Mouse (Mus musculus) MEL (cell line): ENCODE data around the gene A630089N07Rik. TPM values are rescaled to one million over a fixed set of nuclear protein-coding genes. Genes with fewer than 3 reads are reported as not detected.

Experiments
- DNase-seq: peaks from one replicate; pipeline ENCODE4 v3.0.0; 2011; ENCODE audit warnings: low read depth, low spot score
- H3K27ac ChIP-seq: 2 replicates; pipeline ENCODE4 v1.5.1; 2012; ENCODE audit warnings: low read depth, mild to moderate bottlenecking, control low read depth, low read length, moderate library complexity; ENCODE audit not compliant: control insufficient read depth
- H3K27me3 ChIP-seq, 2 experiments: fragments of 150-350 bp in 1 of 2; sonication (generic) in 1 of 2; 2 replicates each; pipeline ENCODE4 v1.6.1; 2012; ENCODE audit warnings: low read length in 2 of 2, mild to moderate bottlenecking in 2 of 2, improper control_type of control experiment in 1 of 2, moderate library complexity in 1 of 2; ENCODE audit not compliant: insufficient read depth in 2 of 2, control insufficient read depth in 1 of 2
- H3K36me3 ChIP-seq, 2 experiments: 2 replicates each; pipeline ENCODE4 v1.6.1; 2012 to 2014; ENCODE audit warnings: low read length in 2 of 2, improper control_type of control experiment in 1 of 2, inconsistent platforms in 1 of 2, mild to moderate bottlenecking in 1 of 2; ENCODE audit not compliant: insufficient read depth in 2 of 2, control insufficient read depth in 1 of 2
- H3K4me1 ChIP-seq, 2 experiments: fragments of 150-350 bp in 1 of 2; sonication (generic) in 1 of 2; 2 replicates each; pipeline ENCODE4 v1.6.1; 2012; ENCODE audit warnings: low read length in 2 of 2, improper control_type of control experiment in 1 of 2, mild to moderate bottlenecking in 1 of 2; ENCODE audit not compliant: insufficient read depth in 2 of 2, control insufficient read depth in 1 of 2
- H3K4me3 ChIP-seq, 2 experiments: fragments of 150-350 bp in 1 of 2; sonication (generic) in 1 of 2; 2 replicates each; pipeline ENCODE4 v1.5.1; 2012; ENCODE audit warnings: low read depth in 2 of 2, low read length in 2 of 2, mild to moderate bottlenecking in 2 of 2, moderate library complexity in 2 of 2, control low read depth in 1 of 2, improper control_type of control experiment in 1 of 2; ENCODE audit not compliant: control insufficient read depth in 1 of 2, insufficient read depth in 1 of 2
- H3K79me2 ChIP-seq: 2 replicates; pipeline ENCODE4 v1.6.1; 2012; ENCODE audit warnings: mild to moderate bottlenecking, low read length, moderate library complexity; ENCODE audit not compliant: control insufficient read depth, poor library complexity, insufficient read depth
- H3K9ac ChIP-seq: 2 replicates; pipeline ENCODE4 v1.6.1; 2012; ENCODE audit warnings: low read depth, mild to moderate bottlenecking, control low read depth, low read length, moderate library complexity; ENCODE audit not compliant: control insufficient read depth, poor library complexity, severe bottlenecking
- H3K9me3 ChIP-seq: fragments of 150-350 bp; sonication (generic); replicated peaks from 2 replicates; pipeline ENCODE4 v1.6.1; 2012; ENCODE audit warnings: mild to moderate bottlenecking, low read length, improper control_type of control experiment, moderate library complexity; ENCODE audit not compliant: insufficient read depth
- BHLHE40 ChIP-seq: IDR thresholded peaks from 2 replicates; pipeline ENCODE4 v1.6.1; 2012; ENCODE audit warnings: low read depth, mild to moderate bottlenecking, inconsistent platforms, low read length, improper control_type of control experiment, borderline replicate concordance
- CHD1 ChIP-seq: IDR thresholded peaks from 2 replicates; pipeline ENCODE4 v1.6.1; 2012; ENCODE audit warnings: low read depth, mild to moderate bottlenecking, inconsistent platforms, low read length, improper control_type of control experiment
- CHD2 ChIP-seq: IDR thresholded peaks from 2 replicates; pipeline ENCODE4 v1.6.1; 2011; ENCODE audit warnings: low read length, improper control_type of control experiment
- CTCF ChIP-seq, 3 experiments: IDR thresholded peaks in 2 of 3; conservative IDR thresholded peaks in 1 of 3; 2 replicates each; pipeline ENCODE4 v1.5.1; 2011 to 2012; ENCODE audit warnings: low read length in 3 of 3, low read depth in 2 of 3, mild to moderate bottlenecking in 2 of 3, improper control_type of control experiment in 1 of 3, inconsistent platforms in 1 of 3, mixed read lengths in 1 of 3, moderate library complexity in 1 of 3; ENCODE audit not compliant: control insufficient read depth in 1 of 3, insufficient read depth in 1 of 3, poor library complexity in 1 of 3, severe bottlenecking in 1 of 3
- E2F4 ChIP-seq: IDR thresholded peaks from 2 replicates; pipeline ENCODE4 v1.6.1; 2011; ENCODE audit warnings: low read depth, low read length, improper control_type of control experiment, borderline replicate concordance
- ETS1 ChIP-seq: IDR thresholded peaks from 2 replicates; pipeline ENCODE4 v1.6.1; 2012; ENCODE audit warnings: low read depth, mild to moderate bottlenecking, inconsistent platforms, low read length, improper control_type of control experiment, moderate library complexity
- GABPA ChIP-seq: IDR thresholded peaks from 2 replicates; pipeline ENCODE4 v1.6.1; 2012; ENCODE audit warnings: low read depth, mild to moderate bottlenecking, inconsistent platforms, low read length, improper control_type of control experiment, moderate library complexity
- JUND ChIP-seq: IDR thresholded peaks from 2 replicates; pipeline ENCODE4 v1.6.1; 2011; ENCODE audit warnings: low read depth, mild to moderate bottlenecking, improper control_type of control experiment, low read length
- MAFK ChIP-seq: IDR thresholded peaks from 2 replicates; pipeline ENCODE4 v1.6.1; 2011; ENCODE audit warnings: low read depth, mild to moderate bottlenecking, low read length, improper control_type of control experiment, borderline replicate concordance
- MAX ChIP-seq: IDR thresholded peaks from 2 replicates; pipeline ENCODE4 v1.6.1; 2011; ENCODE audit warnings: low read length, improper control_type of control experiment
- MAZ ChIP-seq: IDR thresholded peaks from 2 replicates; pipeline ENCODE4 v1.6.1; 2012; ENCODE audit warnings: low read depth, mild to moderate bottlenecking, inconsistent platforms, low read length, improper control_type of control experiment
- MEF2A ChIP-seq: IDR thresholded peaks from 2 replicates; pipeline ENCODE4 v1.6.1; 2014; ENCODE audit warnings: low read depth, mild to moderate bottlenecking, inconsistent platforms, low read length, improper control_type of control experiment; ENCODE audit not compliant: poor library complexity, insufficient replicate concordance, severe bottlenecking; ENCODE audit errors: extremely low read depth
- MYB ChIP-seq: IDR thresholded peaks from 2 replicates; pipeline ENCODE4 v1.6.1; 2011; ENCODE audit warnings: mild to moderate bottlenecking, low read depth, low read length, improper control_type of control experiment
- POLR2A ChIP-seq, 2 experiments: IDR thresholded peaks; 2 replicates each; pipeline ENCODE4 v1.6.1; 2011 to 2012; ENCODE audit warnings: low read length in 2 of 2, mild to moderate bottlenecking in 2 of 2, control low read depth in 1 of 2, improper control_type of control experiment in 1 of 2, low read depth in 1 of 2, moderate library complexity in 1 of 2; ENCODE audit not compliant: control insufficient read depth in 1 of 2, insufficient read depth in 1 of 2, poor library complexity in 1 of 2
- POLR2AphosphoS2 ChIP-seq: IDR thresholded peaks from 2 replicates; pipeline ENCODE4 v1.6.1; 2011; ENCODE audit warnings: low read length, improper control_type of control experiment
- RAD21 ChIP-seq: IDR thresholded peaks from 2 replicates; pipeline ENCODE4 v1.6.1; 2011; ENCODE audit warnings: mild to moderate bottlenecking, low read depth, low read length, improper control_type of control experiment
- RCOR1 ChIP-seq: IDR thresholded peaks from 2 replicates; pipeline ENCODE4 v1.6.1; 2012; ENCODE audit warnings: low read depth, mild to moderate bottlenecking, inconsistent platforms, low read length, improper control_type of control experiment
- TAL1 ChIP-seq: IDR thresholded peaks from 2 replicates; pipeline ENCODE4 v1.6.1; 2012; ENCODE audit warnings: mild to moderate bottlenecking, inconsistent platforms, low read length, moderate library complexity, mixed read lengths
- TBP ChIP-seq: IDR thresholded peaks from 2 replicates; pipeline ENCODE4 v1.8.0; 2011; ENCODE audit warnings: low read depth, low read length, improper control_type of control experiment
- USF1 ChIP-seq: IDR thresholded peaks from 2 replicates; pipeline ENCODE4 v1.6.1; 2014; ENCODE audit warnings: low read depth, mild to moderate bottlenecking, inconsistent platforms, low read length, improper control_type of control experiment, moderate library complexity
- ZKSCAN1 ChIP-seq: IDR thresholded peaks from 2 replicates; pipeline ENCODE4 v1.6.1; 2012; ENCODE audit warnings: low read depth, mild to moderate bottlenecking, inconsistent platforms, low read length, improper control_type of control experiment, moderate library complexity
- ZMIZ1 ChIP-seq: IDR thresholded peaks from 2 replicates; pipeline ENCODE4 v1.6.1; 2012; ENCODE audit warnings: low read depth, mild to moderate bottlenecking, inconsistent platforms, low read length, improper control_type of control experiment, moderate library complexity
- polyA plus RNA-seq, 2 experiments: library from polyadenylated mRNA; stranded (reverse) in 1 of 2; unstranded in 1 of 2; fragments of >175 nt in 1 of 2; fragments of >200 nt in 1 of 2; gene quantifications; 2 replicates each; pipeline versions ENCODE4 v1.2.1 to v1.2.4; 2012; ENCODE audit warnings: low replicate concordance in 2 of 2, low read depth in 1 of 2; ENCODE audit not compliant: insufficient read length in 2 of 2, insufficient read depth in 1 of 2, missing spikeins in 1 of 2
- total RNA-seq: library from RNA; depleted of rRNA; stranded (reverse); fragments of 300-350 nt; gene quantifications from 2 replicates; pipeline ENCODE4 v1.2.3, GENCODE M21; 2012

A630089N07Rik gene
- total and polyA plus RNA-seq, 3 experiments, result 7.4 to 539 (median 9.8) TPM

- TF ChIP-seq CHD2, result no peak
- no peak for TF ChIP-seq RAD21
- peak; percentile 90; the same call in 1 of the 2 replicates for TF ChIP-seq GABPA
- TF ChIP-seq E2F4, result no peak
- no peak for TF ChIP-seq RCOR1
- TF ChIP-seq CHD1, result peak; percentile 38; the same call in 1 of the 2 replicates
- peak; percentile 89 for TF ChIP-seq ETS1
- TF ChIP-seq POLR2A (IDR thresholded peaks at IDR 0.05; ENCODE audit: control insufficient read depth in 1 of 2, insufficient read depth in 1 of 2, low read depth in 1 of 2, low read length in 2 of 2, poor library complexity in 1 of 2), result peak; percentile 73 to 89
- no peak for TF ChIP-seq MAFK
- TF ChIP-seq BHLHE40, result peak; percentile 97
- TF ChIP-seq JUND, result no peak
- TF ChIP-seq TBP, result peak; percentile 34
- TF ChIP-seq USF1, result peak; percentile 89
- no peak for TF ChIP-seq MEF2A
These were observed 119.9 kb downstream of the A630089N07Rik start, which contains the start of the genes C2cd2 and Zbtb21 (continued) for GRCm38 (mm10) chr16:97962151-97962948.

GRCm38 (mm10) chr16:97961381-97962150, 120.7 kb downstream of the A630089N07Rik start:
- Histone ChIP-seq H3K4me1 (peaks cover 20 to 40% of the 10 kb centered on the region in 2 experiments), H3K4me3 (peak overlapping the region; percentile 70 to 79), H3K79me2 (peaks cover 9% of the 10 kb centered on the region), H3K36me3 (peaks cover 0 to 48% of the 10 kb centered on the region in 2 experiments; a peak in 2 of 4 replicates), H3K9ac (peak overlapping the region; percentile 86), H3K27me3 (no peaks in the 10 kb centered on the region), H3K9me3 (no peaks in the 10 kb centered on the region)
- peak; percentile 48 for DNase-seq
- no peak for TF ChIP-seq TAL1
- no peak for TF ChIP-seq CTCF (IDR thresholded peaks at IDR 0.05 in 2 of 3, conservative IDR thresholded peaks at IDR 0.05 in 1 of 3; ENCODE audit: control insufficient read depth in 1 of 3, insufficient read depth in 1 of 3, low read depth in 2 of 3, low read length in 3 of 3, poor library complexity in 1 of 3, severe bottlenecking in 1 of 3)
- TF ChIP-seq POLR2AphosphoS2, result no peak
- TF ChIP-seq MAZ, result 0 out of 2 replicates have a peak, but pooled peaks have one; percentile 2
- TF ChIP-seq ZMIZ1, result no peak
- TF ChIP-seq MAX, result no peak
- no peak for TF ChIP-seq BHLHE40
- no peak for TF ChIP-seq ZKSCAN1
- no peak for TF ChIP-seq MYB
- no peak for TF ChIP-seq ETS1
- peak; percentile 34; the same call in 1 of the 2 replicates for TF ChIP-seq CHD1
- TF ChIP-seq, all 39 proteins: peak for 2
- H3K27ac ChIP-seq, result peak overlapping the region; percentile 30
